Mouse (Mus musculus) lung, postnatal 0 days (tissue): Measurements from ENCODE around the gene Dock4.

Experiments
- CTCF ChIP-seq: IDR thresholded peaks from 2 replicates; pipeline ENCODE4 v1.5.1; 2016; ENCODE audit warnings: antibody characterized with exemption, mild to moderate bottlenecking
- EP300 ChIP-seq: IDR thresholded peaks from 2 replicates; pipeline ENCODE4 v1.6.1; 2016; ENCODE audit warnings: antibody characterized with exemption, mild to moderate bottlenecking, control low read depth

DNA sequence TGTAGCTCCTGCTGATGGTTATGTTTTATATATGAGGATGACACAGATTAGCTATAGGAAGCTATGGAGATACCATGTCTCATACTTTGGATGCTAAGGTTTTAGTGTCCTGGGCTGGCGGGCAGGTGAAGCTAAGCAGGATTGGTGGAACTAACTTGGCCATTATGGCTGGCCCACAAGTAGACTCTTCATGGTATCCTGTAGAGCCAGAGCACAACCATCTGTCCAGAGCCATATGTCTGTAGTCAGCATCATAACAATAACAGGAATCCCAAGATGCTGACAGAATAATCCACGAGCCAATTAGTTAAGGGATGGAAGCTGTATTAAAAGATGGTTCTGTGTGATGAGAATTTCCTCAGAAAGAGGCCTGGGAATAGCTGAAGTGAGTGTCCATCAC lies 269.4 kb downstream of the Dock4 start:
- no peak for TF ChIP-seq CTCF
- no peak for TF ChIP-seq EP300
